Mouse (Mus musculus): ENCODE measurements around the gene Rab20.

Gene Rab20

DNA sequence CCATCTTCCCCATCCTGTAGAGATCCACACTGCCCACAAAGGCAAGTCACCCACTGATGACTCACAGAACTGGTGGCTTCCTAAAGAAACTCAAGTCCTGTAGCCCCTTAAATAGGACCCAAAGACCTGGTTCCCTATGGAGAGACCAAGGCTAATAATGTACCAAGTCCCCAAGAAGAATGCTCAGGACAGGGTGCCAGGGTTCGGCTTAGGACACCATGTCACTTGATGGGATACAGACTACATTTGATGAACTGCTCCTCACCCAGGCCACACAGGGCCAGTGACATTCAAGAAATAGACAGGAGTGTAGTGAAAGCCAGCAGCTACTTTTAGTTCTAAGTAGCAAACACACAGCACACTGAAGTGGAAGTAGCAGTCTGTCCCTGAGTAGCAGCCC is 26.4 kb downstream of the Rab20 start:
- no peak for DNase-seq

DNA sequence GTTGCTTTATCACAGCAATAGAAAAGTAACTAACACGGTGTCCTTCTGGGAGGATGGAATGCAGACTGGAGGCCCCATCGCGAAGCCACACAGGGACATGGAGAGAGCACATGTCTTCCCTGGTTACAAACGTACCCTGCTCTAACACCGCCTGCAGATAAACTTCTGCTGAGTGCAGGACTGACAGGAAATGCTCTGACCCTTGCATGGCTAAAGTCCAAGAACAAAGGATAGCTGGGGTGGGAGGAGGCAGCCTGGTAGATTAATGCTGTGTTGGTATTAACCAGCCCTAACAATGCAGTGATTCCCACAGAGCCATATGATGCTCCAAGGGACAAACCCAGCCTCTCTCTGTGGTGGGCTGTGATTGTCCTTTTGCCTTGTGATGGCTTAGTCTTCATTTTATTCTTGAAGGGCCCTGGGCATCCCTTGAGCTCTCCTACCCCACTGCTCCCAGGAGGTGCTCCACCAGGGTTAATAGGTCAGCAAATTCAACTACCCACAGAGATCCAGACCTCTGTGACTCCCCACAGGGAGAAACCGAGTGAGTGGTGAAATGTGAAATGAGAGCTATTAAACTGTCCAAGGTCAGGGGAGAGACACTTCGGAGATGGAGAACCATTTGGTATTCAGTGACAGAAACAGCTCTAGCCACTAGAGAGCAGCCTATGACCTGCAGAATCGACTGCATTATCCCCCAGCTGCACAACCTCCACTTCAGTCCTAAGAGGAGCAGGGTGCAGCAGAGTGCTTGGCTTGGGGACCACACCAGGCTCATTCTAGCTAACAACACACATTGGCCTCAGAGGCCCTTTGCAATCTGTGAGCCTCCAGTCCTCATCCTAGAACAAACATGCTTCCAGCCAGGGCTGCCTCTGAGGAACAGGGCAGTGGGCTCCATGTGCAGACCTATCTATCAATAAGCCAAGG is 28.1 kb downstream of the Rab20 start:
- peak; percentile 14 for DNase-seq

DNA sequence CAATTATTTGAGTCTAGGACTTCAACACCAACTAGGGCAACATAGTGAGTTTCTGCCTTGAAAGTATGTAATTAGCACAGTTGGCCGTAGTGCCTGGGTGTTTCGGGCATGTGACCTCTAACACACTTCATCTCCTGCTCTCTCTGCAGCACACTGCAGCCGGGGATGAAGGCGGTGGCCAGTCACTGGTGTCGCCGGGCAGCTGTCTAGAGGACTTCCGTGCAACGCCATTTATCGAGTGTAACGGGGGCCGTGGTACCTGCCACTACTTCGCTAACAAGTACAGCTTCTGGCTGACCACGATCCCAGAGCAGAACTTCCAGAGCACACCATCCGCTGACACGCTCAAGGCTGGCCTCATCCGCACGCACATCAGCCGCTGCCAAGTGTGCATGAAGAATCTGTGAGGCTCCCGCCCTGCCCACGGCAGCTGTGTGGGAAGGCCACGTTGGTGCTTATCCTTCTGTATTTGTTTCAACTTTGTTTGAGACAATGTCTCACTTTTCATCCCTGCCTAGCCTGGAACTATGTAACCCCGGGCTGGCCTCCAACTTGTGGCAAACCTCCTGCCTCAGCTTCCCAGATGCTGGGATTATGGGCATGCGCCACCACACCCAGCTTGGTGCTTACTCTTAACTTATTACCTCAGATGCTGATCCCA is 30.5 kb downstream of the Rab20 start:
- no peak for DNase-seq

DNA sequence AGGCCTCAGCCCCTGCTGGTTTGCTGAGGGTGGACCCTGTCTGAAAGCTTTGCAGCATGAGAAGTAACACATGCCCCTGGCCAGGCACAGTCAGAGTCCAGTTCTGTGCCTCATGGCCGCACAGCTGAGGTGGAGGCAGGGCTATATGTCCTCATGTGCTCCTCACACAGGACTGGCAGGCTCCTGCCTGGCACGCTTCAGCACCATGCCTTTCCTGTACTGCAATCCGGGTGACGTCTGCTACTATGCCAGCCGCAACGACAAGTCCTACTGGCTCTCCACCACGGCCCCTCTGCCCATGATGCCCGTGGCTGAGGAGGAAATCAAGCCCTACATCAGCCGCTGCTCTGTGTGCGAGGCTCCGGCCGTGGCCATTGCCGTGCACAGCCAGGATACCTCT is 32.7 kb downstream of the Rab20 start:
- DNase-seq, result no peak

DNA sequence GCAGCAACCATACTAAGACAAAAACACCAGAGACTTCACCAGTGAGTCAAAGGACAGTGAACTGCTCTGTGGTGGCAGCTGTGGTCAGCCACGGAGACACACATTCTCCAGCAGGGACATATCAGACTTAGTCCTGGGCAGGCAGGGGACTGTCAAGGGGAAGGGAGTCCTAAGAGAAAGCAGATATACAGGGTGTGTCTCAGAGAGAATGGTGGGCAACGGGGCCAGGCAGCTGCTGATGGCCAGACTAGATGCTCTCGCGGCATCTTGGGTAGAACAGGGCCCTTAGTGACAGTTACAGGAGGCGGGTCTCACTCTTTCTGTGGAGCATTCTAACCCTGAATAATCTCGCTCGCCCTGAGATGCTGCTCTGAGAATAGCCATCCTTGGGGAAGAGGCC is 34.3 kb downstream of the Rab20 start:
- no peak for DNase-seq

DNA sequence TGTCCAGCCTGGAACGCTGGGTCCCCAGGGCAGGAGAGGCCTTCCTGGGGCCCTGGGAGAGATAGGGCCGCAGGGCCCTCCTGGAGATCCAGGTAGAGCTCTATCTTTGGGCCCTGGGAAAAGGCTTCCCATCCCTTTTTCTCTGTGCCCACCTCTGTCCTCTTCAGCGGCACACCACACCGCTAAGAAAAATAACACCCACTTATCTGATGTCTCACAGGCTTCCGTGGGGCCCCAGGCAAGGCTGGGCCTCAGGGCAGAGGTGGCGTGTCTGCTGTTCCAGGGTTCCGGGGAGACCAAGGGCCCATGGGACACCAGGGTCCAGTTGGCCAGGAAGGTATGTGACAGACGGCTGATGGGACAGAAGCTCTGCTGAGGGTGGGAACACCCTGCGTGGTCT is 34.9 kb downstream of the Rab20 start:
- DNase-seq, result no peak

DNA sequence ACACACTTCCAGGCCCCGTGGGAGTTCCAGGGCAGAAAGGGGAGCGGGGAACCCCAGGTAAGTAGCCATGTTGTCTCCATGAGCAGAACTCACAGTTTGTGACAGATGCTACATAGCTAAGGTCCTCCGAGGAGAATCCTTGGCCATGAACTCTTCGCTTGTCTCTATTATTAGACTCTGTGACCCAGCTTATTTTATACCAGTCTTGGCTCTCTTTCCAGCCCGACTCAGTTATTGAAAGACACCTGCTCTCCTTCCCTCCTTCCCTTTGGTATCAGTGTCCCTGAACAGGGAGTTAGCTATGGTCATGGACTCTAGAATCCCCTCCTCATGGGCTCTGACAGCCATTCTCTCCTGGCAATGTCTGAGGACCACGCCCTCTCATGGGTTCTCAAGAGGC is 37.2 kb downstream of the Rab20 start:
- no peak for DNase-seq

DNA sequence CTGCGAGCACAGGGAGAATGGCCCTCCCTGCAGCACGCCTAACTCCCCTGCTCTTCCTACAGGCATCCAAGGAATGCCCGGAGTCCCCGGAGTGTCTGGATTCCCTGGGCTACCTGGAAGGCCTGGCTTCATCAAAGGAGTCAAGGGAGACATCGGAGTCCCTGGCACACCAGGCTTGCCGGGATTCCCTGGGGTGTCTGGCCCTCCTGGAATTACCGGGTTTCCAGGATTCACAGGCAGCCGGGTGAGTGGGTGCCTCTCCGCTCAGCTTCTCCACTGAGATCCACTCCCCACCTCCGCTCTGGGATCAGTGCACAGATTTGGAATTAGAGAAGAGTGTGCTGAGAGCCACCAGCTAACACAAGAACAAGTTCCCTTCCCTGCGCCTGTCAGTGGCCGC is 40.6 kb downstream of the Rab20 start:
- no peak for DNase-seq

DNA sequence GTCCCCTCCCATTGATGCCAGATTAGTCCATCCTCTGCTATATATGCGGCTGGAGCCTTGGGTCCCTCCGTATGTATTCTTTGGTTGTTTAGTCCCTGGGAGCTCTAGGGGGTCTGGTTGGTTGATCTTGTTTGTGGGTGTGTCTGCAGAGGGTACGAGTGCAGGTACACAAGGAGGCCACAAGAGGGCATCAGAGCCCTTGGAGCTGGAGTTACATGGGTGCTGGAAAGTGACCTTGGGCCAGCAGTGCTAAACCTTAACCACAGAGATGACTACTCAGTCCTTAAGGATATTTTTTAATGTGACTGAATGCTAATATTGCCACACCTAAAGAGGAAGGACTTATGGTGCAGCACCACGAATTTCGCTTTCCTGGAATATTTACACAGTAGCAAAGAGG is 47.8 kb downstream of the Rab20 start:
- peak; percentile 34 for DNase-seq

DNA sequence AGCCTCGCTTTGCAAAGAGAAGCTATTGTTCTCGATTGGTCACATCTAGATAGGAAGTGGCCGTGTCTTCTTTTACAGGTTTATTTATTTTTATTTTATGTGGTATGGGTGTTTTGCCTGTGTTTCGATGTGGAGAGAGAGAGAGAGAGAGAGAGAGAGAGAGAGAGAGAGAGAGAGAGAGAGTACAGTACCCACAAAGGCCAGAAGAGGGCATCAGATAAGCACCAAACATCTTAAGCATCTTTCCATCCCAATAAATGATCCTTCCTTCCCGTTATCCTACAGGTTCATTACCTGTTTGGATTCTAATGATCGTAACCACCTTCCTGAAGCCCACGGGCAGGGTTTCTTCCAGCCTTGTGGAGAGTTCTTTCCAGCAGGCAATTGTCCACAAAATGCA is 55.4 kb downstream of the Rab20 start:
- DNase-seq, result no peak

DNA sequence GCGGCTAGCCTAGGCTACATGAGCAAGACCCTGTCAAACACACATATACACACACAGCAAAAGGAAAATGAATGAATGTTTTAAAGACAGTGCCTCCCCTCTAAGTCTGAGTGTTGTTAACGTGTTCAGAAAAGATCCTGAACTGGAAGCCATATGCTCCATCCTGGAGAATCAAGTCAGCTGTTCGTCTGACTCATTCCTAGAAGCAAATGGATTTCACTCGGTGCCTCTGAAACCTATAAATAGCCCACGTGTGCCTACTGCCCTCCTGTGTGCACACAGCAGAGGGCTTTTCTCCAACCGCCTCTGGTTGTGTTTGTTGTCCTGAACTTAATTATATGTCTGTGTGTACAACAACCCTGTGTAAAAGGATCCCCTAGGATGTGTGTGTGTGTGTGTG is 56.5 kb downstream of the Rab20 start:
- DNase-seq, result no peak

DNA sequence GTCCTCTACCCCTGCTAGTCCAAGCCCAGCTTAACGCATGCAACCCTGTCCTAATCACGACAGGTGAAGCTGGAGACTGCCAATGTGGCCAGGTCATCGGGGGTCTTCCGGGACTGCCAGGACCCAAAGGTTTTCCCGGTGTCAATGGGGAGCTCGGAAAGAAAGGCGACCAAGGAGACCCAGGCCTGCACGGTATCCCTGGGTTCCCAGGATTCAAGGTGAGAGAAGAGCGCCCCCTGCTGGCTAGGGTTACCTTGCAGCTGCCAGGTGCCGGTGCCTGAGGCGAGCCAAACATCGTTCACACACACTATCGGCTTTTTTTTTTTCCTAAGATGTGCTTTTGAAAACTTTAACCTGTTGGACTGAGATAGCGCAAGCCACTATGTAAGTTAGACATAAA is 57.4 kb downstream of the Rab20 start:
- peak; percentile 60 for DNase-seq

DNA sequence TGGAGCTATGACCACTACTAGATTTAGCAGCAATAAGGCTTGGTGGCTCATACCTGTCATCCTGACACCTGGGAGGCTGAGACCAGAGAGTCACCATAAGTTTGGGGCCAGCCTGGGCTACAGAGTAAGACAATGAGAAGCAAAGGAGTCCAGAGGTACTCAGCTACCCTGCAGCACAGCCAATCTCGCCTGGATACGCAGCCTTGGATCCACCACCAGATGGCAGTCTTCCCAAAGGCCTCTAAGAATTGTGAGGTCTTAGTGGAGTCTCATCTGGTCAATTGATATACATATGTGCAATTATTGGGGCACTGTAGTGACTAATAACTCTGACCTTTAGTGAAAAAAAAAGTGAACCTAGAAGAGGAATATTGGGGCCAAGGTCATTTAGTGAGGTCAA is 58.9 kb downstream of the Rab20 start:
- DNase-seq, result peak; percentile 54

DNA sequence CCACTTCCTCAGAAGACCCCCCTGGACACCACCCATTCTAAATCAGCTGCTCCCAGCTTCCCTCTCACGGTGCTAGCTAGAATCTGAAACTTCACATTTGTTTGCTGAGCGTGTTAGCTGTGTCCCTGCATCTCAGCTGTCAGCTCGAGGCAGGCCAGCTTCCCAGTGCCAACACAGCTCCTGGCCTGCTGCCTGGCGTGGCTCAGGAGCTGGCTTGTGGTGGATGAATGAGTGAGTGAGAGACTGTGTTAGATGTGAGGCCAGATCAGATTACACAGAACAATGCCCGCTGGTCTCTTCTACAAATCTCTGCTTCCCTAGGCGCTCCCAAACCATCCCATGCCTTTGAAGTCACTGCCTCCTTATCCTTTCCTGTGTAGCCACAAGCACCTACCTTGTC is 59.3 kb downstream of the Rab20 start:
- no peak for DNase-seq

DNA sequence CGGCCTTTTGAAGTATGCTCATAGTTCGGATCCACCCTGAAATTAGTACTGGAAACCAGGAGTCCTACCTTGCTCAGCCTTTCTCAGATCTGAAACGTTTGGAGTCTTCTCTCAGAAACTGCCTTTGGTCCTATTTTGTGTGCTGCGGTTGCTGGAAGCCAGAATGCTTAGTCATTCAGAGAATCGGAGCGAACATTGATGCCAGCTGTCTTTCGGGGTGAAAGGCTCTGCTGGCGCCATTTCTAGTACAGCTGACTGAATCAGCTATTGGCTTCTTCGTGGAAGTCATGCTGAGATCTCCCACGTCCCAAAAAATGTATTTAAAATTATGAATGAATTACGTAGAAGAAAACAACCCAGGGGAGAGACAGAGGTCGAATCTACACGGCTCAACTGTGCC is 60.7 kb downstream of the Rab20 start:
- DNase-seq, result no peak

DNA sequence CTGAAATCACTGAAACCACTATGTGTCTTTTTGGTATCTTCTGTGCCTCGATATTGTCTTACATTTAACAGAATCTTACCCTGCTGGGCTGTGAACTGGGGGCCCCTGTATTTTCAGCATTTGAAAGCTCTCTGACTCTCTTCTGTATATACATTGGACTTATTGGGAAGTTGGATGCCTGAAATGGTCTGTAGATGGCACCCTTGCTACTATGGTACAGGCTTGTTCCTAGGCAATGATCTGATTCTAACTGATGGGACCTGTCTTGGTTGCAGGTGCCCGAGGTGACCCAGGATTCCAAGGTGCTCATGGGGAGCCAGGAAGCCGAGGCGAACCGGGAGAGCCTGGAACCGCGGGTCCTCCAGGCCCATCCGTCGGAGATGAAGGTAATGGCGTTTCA is 63.4 kb downstream of the Rab20 start:
- no peak for DNase-seq

DNA sequence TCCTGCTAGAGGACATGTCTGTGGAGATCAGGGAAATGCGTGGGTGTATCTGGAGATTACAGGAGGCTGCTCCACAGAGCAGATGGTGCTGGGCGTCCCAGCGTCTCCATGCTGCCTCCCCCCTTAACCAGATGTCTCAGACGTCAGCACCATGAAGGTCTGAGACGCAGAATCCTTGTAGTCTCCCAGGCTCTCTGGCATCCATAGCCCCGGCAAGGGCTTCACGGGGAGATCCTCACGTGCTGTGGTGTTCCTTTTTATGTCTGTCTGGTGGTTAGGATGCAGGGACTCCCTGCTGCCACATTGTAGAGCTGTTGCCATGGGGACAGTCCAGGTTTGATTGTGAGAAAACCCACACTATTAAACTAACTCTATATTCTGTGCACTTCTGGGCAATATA is 64.2 kb downstream of the Rab20 start:
- DNase-seq, result no peak

DNA sequence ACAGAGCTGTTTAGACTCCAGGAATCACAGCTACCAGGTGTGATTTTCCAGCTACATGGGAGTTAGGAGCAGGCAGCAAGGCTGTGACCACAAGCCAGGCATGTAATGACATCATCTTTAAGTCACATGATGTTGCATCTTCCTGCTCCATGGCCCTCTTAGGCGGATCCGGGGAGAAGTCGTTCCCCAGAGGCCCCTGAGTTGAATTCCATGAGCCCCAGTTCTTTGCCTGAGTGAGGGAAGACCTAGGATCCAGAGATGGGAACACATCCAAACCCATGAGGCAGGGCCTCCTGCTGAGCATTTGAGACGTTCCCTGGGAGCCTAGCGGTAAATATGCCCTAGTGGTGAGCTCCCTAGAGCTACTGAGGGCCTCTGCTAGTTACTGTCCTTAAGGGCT is 66.1 kb downstream of the Rab20 start:
- DNase-seq, result no peak

DNA sequence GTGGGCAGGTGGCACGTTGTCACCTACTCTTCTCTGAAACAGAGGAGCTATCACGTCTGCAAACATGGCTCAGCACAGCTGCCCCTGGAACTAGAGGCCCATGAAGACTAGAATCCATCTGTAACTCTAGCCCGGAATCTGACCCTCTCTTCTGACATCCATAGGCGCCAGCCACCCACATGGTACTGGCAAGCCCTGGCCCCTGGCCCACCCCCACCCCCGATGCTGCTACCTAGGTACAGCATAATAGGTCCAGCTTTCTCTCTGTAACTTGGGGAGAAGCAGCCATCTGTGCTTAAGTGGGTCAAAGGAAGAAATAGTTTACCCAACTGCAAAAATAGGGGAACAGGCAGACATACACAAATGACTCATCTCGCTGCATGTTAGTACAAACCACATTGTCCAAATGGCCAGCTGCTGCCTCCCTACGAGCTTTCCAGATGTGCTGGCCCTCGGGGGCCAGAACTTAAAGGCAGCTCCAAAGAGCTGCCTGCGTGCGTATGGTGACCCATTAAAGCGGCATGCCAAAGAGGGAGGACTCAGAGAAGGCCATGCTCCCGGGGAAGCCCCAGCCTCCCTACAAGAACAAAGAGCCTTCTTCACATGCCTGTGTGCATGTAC is 66.9 kb downstream of the Rab20 start:
- no peak for DNase-seq

DNA sequence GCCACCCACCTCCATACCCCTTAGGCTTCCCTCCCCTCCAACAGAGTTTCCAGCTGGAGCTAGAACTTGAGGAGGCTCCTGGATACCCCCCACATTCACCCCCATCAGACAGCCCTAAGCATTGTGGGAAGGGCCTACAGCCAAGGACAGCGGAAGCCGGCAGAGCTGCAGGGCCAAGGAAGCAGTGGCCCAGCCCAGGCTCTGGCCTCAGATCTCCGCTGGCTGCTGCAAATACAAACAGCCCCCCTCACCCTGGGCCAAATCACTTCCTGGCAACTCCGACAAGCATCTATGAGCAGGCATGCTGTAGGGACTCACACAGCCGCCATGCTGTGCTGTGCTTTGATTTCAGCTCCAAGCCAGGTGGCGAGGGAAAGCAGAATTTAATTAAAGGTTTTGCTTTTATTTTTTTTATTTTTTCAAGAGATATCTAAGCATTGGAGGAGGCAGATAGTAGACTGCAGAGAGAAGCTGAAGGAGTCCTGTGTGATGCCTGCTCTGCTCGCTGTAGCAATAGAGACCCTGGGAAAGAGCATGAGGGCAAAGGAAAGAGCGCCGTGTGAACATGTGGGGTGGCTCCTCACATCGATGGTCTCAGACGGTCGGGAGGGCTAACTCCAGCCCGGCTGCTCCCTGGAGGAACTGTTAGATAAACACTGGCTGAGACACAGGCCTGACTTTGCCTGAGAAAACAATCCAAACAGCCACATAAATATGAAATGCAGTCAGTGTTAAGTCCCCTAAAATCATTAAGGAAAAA is 72.6 kb downstream of the Rab20 start:
- DNase-seq, result no peak

DNA sequence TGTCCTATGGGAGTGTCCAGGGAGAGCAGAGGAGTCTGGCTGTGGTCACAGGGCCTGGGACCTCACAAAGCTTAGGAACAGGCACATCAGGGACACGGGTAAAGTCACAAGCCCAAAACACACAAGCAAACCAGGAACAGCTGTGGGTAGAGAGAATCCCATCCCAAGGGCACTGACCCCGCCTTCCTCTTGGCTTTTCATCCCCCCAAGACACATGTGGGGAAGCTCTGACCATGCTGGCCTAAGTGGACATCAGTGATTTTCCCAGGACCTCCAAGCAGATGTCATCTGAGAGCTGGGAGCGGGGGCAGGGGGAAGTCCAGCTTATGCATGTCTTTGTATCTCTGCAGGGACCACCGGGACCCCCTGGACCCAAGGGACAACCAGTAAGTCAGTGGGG is 73.9 kb downstream of the Rab20 start:
- DNase-seq, result no peak

DNA sequence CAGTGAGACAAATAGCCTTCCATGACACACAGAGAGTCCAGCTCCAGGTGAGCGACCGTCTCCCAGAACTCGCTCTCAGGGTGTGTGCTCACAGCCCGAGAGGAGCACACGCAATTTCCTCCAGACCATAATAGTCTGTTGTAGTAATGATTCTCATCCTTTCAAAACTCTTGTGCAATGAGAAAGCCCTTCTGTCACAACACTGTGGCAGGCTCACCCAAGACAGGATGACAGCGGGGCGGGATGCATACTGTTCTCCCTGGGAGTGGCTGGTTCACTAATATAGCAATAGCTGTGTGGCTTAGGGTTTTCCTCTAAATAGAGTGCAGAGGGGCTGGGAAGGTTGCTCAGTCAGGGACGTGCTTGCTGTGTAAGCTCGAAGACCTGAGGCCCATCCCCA is 74.7 kb downstream of the Rab20 start:
- DNase-seq, result no peak

All from thymus, postnatal 14 days (tissue).